Mouse (Mus musculus) cerebellum, adult 11-12 months (tissue): ENCODE measurements around the gene Peli3.
"Not testable (repeated sequence)": the region's sequence is repeated elsewhere in the genome, so short reads cannot be mapped to it uniquely, and the experiment has no call there.

Experiments
- DNase-seq: peaks from one replicate; pipeline ENCODE4 v3.0.0; 2022

The Peli3 gene

DNA sequence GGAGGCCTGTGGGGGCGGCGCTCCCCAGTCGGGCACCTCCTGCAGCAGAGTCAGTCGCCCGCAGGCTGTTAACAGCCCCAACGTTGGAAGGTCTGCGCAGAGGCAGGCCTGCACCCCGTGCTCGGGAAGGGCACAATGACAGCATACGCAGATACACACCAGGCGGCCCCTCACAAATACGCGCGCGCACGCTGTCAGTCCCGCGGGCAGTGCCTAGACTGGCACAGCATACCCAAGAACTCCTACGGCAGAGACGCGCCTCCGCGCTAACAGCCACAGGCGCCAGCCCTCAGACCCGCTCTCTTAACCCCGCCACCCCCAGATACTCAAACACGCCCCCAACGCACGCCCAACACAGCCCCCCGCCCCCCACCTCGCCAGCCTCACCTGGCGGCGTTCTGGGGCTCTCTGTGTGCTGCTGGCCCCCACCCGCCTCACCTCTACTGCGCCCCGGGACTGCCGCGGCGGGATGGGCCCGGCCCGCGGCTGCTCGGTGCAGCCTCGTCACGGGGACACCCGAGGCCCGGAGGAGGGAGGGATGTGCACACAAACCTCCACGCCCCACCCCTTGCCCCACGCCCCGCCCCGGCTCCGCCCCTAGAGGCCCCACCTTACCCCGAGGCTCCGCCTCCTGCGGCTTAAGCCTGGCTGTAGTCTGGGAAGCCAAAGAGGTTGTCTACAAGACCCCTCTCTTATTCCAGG is at the start of gene Peli3:
Peli3 (minus strand) TSS at position 577 of the 702 bp plus-strand sequence.
- DNase-seq = peak; percentile 82

- no peak for DNase-seq
Observed at GRCm38 (mm10) chr19:4992371-4992770, 49.4 kb upstream of the Peli3 start.

DNA sequence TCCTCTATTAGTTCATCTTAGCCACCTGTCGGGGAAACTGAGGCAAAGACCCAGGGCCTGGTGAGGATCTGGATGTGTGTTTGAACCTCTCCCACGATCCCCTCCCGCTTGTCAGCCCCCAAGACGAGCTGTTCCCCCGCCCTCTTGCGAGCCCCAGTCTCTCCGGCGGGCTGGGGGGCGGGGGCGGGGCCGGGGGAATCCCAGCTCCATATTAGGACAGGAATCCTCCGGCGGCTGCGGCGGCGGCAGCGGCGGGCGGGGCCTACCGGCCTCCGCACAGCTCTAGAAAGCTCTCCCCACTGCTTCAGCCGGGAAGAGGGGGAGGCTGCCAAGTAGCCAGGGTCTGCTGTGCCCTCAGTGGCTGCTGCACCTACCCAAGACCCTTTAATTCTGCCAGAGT is 47.8 kb upstream of the Peli3 start:
- peak; percentile 60 for DNase-seq

DNA sequence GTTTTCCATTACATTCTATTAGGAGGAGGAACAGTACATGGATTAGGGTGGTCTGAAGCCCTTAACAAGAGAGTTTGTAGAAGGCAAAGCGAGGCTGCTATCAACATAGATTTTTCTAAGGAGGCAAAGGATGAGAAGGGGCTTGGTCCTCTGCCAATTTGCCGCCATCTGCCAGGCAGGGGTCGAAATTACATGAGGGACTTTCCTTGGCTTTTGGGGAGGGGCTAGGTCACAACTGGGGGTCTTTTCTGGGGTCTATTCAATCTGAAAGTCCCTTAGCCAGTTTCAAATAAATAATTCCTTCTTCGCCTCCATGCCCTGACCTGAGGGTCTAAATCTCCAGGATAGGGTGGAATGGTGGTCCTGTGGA is 47.3 kb upstream of the Peli3 start, which contains the start of gene Npas4:
Npas4 (minus strand) TSS at position 61 of the 370 bp plus-strand sequence.
- DNase-seq = no peak

- DNase-seq = peak; percentile 81
Observed at GRCm38 (mm10) chr19:4989434-4990255, 46.7 kb upstream of the Peli3 start.

DNA sequence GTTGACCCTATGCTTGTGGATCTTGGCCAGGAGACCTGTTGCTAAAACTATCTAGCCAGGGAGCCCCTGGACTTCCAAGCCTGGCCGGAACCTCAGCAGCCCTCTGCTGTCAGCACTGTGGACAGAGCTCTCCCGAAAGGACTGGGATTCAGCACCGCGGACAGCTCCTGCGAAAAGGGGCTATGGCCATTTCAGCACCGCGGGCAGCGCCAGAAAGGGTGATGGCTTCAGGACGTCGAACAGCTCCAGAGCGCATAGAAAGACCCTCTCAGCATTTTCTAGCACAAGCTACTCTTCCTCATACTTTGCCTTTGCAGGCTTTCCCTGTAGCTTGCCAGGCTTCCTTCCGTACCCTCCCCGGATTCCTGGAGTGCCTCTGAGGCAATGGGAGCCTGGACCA is 46.1 kb upstream of the Peli3 start:
- no peak for DNase-seq

- DNase-seq = no peak
Observed at GRCm38 (mm10) chr19:4981767-4982166, 38.8 kb upstream of the Peli3 start.

- DNase-seq = no peak
Observed at GRCm38 (mm10) chr19:4968236-4968635, 25.3 kb upstream of the Peli3 start.

DNA sequence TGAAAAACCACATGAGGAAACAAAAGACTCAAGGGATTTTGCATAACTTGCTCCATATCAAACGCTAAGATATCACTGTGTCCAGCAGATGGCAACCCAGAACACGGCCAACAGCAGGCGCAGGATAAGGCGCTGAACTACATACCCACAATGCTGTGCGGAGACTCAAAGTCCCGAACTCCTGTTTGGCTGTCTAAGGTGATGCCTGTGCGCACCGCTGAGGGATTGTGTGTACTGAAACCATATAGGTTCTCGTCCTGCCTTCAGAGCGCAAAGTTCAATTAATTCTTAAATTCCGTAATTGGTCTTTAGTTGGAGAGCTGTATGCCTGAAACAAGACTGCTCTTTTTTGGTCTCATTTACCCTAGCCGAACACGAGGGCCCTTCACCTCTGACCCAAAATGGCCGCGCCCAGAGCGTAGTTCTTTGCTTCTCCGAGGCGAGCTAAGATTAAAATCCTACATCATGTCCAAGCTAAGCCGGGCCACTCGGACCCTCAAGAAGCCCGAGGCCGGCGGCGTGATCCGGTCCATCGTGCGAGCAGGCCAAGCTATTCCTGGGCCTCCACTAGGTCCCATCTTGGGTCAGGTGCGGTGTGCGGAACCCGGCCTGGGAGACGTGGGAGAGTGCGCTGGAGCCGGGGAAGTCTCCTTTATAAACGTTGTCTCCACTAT is 19.1 kb upstream of the Peli3 start, which contains the start of gene Mrpl11:
Mrpl11 (plus strand) TSS at position 220 of the 674 bp plus-strand sequence.
- DNase-seq = peak; percentile 89

- not testable (repeated sequence) for DNase-seq
Observed at GRCm38 (mm10) chr19:4948641-4949040, 5.7 kb upstream of the Peli3 start.

GRCm38 (mm10) chr19:4945540-4945939 is 2.6 kb upstream of the Peli3 start:
- no peak for DNase-seq

DNA sequence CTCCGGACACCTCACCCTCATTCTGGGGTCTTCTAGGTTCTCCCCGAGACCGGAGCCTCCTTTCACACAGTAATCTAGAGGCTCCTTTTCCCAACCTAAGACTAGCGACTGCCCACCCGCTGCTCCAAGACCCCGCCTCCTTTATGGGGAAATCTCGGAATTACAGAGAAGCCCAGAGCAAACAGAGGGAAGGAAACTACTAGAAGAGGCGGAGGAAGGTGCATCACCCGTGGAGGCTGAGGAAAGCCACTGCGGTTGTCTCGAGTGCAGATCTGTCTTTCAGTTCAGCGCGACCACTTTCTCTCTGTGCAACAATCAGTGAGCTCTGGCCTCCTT is 294 bp upstream of the Peli3 start:
- DNase-seq = no peak

GRCm38 (mm10) chr19:4937444-4938310 is 5.2 kb downstream of the Peli3 start:
- DNase-seq = peak; percentile 45

DNA sequence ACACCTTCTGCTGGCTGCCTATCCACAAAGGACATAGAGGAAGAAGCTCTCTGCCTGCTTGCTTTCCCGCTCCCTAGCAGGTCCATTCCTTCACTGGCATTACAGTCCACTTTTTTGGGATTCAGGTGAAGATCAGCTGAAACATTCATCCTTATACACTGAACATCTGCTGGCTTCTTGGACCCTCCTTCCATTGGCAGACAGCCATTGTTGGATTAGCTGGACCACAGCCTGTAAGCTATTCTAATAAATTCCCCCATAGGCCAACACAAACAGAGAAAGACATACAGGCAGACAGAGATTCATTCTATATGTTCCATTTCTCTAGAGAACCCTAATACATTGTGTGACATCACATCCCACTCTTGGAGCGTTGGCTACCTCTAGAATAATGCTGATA is 6.0 kb downstream of the Peli3 start:
- no peak for DNase-seq

DNA sequence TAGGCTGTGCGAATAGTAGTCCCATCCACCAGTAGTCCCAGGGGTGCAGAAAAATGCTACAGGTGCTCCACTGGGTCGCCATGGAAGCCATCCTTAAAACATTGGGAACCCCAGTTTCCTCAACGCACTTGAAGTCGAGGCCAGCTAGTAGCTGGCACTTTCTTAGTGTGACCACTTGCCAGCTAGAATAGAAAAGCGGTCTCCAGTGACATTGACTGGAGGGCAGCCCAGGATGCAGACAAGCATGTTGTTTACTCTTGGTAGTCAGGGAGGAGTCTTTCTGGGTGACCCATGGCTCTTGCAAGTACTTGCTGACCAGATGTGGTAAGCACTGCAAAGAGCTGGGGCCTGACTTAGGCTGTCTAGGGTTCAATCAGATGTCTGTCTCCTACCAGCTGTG is 14.1 kb downstream of the Peli3 start:
- DNase-seq = peak; percentile 40

DNA sequence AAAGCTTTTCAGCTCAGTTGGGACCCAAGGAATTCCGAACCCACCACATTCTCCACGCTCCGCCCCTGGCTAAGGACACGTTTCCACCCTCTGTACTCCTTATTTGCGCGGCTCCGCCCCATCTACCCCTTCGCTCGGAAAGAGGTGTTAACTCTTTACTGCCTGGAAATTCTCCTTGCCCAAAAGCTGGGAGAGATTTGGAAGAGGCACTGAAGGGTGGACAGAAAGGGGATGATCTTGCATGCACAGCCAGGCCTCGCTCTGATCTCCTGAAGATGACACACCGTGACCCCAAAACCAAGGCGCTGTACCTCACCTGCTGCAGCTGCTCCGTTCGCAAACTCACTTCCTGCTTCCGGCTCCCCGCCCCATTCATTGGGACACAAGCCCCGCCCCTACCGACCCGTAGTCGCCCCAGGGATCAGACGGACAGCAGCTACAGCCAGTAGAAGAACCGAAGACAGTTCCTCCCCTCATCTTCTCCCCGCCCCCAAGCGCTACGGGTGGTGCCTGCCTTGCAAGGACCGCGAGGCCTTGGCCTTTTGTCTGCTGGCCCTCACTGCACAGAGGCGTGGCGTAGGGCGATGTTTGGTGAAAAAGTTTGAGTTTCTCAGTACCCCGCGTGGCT is 14.9 kb downstream of the Peli3 start, which contains the start of gene Dpp3:
Dpp3 (minus strand) TSS at position 384 of the 628 bp plus-strand sequence.
- peak; percentile 95 for DNase-seq

- DNase-seq = no peak
Observed at GRCm38 (mm10) chr19:4925121-4925860, 17.6 kb downstream of the Peli3 start.

DNA sequence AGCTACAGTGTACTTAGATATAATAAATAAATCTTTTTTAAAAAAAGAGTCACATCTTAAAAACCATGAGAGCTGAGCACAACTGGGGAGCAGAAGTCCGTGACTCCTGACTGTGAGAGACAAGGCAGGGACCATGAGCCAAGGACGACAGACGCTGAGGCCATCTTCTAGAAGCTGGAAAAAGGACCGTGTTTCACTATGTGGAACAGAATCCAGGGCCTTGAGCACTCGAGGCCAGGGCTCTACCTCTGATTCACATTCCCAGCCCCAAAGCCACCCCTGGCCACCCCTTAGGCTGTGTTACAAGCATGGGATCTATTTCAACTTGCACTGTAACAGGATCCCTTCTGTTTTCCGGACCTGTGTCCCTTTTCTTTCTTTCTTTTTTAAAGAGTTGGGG is 23.3 kb downstream of the Peli3 start:
- no peak for DNase-seq

DNA sequence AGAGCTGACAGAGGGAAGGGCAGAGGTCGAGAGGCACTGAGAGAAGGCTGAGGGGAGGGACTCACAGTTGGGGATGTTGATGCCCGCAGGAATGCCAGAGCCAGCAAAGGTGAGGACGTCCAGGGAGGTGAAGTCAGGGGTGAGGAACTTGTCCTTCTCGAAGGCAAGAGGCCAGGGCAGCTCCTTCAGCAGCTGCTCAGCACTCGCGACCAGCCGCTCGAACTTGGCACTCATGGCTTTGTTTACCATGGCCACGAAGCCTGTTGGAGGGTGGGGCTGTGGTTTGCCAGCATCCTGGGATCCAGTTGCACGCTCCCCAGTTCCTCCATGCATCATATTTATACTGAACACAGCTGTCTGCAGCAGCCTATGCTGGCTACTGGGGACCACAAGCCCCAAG is 26.1 kb downstream of the Peli3 start:
- no peak for DNase-seq

DNA sequence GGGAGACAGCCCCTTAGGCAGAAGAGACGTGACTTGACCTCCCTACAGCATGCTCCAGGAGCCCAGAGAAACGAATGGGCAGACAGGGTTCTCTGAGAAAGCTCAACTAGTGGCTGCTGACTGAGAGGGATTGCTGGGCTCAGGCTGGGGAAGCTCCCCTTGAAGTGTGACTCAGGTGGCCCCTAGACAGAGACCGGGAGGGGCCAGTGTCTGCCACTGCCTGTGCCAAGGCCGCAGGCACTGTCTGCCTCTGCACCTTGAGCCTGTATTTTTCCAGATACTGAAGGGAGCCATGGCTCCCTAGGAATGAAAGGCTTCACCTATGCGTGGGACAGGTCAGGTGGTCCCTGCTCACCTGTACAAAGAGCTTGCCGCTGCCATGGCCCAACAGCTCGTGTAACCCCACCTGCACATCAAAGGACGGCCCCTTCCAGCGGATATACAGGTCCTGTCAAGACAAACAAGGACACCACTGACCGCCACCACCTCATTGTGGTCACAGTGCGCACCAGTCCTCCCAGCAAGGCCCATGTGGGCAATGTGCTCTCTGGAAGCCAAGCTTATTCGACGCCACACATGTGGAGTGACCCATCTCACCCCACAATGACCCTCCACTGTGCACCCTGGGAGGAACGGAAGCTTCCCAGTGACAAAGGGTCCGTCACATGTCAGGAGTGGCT is 26.9 kb downstream of the Peli3 start:
- DNase-seq = no peak

GRCm38 (mm10) chr19:4909376-4909775 is 33.6 kb downstream of the Peli3 start:
- no peak for DNase-seq
